Mouse (Mus musculus): ENCODE measurements at regions not wholly inside any gene's neighbourhood (a gene's known extent, or its start where the extent isn't known, plus 50 kb on each side); places are given as distances from the start of the nearest gene placed in this dataset.

DNA sequence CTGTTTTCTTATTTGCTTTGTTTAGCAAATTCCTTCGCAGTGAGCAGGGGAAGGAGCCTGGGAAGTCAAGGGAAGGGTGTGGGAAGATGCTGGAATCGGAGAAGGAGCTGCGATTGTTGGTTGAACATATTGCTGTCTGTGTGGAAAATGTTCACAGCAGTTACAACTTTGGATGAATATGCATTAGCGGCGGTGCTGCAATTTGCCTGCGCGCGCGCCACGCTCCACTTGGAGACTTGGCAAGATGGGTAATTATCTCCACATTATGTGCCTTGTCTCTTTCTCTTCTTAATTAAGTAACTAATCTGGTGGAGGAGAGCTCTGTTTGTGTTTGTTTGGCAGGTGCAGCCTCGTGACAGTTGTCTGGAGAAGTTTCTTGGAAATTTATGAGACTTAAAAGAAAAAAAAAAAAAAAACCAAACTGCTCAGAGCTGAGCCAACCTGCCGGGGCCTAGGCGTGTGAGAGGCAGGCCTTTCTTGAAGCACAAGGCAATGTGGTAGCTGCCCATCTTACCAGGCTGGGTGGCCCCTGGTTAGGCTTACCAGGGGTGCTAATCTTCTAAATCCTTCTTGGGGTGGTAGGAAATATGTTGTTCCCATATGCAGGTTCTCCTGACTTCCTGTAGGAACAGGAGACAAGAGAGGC lies 279.2 kb upstream of the Tle3 start:
- peak; percentile 68 for DNase-seq

DNA sequence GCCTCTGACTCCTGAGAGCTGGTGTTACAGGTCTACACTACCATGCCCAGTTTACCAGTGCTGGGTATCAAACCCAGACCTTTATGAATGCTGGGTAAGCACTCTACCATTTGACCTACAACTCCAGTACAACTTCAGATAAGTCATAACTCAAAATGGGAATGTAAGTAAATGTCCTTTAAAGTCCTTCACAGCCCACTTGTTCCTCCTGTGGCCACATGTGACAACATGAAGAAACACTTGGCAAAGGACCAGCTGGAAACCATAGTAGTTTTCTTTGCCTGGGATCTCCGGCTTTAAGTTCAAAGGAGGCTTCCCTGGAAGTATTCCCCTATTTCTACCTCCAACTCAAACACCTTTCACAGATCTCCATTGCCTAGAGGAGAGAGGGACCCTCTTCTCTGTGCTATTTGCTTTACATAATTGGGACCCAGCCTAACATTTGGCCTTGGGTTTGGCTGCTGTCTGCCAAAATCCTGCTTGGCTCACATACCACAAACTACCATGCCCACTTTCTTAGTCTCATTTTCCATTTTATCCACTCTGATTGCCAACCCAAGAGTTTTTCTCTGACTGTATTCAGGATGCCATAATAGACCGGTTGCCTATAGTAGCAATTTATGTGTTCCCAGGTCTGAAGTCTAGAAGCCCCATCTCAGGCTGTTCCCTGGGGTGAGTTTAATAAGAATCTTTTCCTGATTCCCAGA lies 276.9 kb upstream of the Tle3 start:
- no peak for DNase-seq

DNA sequence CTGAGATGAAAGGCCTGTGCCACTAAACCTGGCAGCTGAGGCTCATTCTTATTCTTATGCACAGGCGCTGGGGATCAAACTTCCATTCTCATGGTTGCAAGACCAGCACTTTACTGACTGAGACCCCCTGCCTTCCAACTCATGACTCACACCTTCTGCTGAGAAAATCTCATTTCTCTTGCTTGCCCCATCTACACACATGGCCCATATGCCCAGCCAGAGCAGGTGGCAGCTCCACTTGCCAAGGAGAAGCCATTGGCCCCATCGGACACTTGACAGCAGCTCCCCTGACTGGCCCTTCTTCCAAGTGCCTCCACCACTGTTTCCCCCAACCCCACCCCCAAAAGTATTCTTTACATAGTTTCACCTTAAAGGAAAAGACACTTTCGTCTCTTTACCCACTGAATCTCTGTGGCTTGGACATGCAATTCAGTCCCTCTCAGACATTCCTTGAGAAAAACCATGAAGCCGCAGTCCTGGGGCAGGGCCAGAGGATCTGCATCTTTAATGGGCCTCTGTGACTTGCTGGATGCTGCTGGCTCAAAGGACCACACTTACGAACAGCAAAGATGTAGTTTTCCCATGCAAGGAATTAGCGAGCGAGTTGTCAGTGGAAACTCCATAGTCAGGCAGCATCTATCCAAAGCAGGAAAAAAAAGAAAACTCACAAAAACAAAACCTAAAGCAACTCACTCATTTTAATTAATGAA lies 270.3 kb upstream of the Tle3 start:
- no peak for DNase-seq

DNA sequence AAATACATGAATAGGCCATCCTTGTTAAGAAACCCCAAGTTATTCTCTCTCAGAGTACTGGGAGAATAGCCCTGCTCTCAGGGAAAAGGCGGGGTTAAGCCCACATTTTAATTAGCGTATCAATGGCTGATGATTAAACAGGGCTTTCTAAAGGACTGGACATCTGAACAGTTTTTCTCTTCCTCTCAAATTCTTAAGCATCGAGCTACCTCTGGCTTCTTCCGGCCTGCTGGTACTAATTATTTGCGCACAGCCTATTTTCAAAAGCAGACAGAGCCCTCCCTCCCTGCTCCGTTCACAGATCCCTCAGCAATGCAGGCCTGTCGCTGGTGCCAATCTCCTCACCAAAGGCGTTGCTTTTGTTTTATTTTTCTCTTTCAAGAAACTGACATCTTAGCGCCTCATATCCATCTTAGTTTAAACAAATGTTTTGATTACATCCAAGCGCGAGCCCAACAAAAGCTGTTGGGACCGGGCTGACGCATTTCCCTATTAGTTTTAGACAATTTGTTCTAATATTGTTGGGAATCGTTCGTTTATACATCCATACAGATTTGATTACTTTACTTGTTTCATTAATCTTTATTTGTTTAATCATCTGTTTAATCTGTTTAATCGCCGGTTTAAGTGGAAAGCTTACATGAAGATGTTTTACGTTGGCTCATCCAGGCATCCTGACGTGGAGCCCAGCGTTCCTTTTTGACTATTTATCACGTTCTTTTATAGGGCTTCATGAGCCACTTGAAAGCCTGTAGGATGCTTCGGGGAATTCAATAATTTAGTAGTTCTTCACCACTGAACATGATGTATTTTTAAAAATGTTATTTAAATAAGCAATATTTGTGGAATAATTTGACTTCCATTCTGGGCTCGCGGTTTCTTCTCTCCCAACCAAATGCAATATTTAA lies 269.5 kb upstream of the Tle3 start:
- DNase-seq = no peak

- DNase-seq = peak; percentile 24
Measured at GRCm38 (mm10) chr9:61105550-61106280, 266.5 kb upstream of the Tle3 start.

- DNase-seq = no peak
Measured at GRCm38 (mm10) chr9:61109519-61110285, 262.5 kb upstream of the Tle3 start.

GRCm38 (mm10) chr9:61111206-61111605 lies 261.0 kb upstream of the Tle3 start:
- DNase-seq = no peak

DNA sequence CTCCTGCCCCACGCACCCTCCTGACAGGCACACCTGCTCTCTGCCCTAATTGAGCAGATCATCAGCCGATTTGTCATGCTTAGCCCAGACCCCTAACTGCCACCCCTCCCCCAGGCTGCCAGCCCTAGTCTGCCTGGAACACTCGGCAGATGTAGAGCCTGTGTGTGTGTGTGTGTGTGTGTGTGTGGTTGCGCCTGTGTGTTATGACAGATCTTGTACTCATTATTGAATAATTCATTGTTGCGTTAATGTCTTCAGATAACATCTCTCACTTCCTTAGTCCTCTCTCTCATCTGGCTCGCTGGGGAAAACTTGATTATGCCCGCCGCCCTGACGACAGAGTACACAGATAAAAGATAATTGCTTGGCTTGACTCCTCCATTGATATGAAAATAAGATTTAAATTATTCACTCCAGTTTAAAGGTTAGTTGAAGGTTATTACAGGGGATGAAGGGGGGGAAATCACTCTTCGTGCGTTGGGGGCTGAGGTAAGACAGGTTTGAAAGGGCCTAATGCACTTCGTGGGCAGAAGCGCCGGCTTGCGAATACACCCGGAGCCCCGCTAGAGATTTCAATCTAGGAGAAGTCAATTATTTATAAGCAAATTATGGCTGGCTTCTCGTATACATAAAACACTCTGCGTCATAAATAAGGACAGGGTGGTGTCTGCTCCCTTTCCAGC lies 260.3 kb upstream of the Tle3 start:
- no peak for DNase-seq

DNA sequence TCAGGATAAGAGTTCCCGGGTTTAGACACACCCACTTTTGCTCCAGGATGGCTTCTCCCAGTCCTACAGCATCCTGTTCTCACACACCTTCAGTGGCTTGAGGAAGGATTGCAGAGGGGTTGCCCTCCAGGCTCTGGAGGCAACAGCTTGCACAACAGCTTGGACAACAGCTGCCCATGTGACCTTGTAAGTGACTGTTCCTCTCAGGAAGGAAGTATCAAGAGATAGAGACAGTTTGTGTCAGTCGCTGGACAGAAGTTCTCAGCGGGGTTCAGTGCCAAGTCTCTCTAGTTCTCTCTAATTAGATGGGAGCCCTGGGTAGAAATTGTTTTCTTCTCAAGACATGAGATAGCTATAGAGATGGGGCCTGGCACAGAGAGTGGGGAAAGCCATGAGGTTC lies 252.9 kb upstream of the Tle3 start:
- DNase-seq = no peak

DNA sequence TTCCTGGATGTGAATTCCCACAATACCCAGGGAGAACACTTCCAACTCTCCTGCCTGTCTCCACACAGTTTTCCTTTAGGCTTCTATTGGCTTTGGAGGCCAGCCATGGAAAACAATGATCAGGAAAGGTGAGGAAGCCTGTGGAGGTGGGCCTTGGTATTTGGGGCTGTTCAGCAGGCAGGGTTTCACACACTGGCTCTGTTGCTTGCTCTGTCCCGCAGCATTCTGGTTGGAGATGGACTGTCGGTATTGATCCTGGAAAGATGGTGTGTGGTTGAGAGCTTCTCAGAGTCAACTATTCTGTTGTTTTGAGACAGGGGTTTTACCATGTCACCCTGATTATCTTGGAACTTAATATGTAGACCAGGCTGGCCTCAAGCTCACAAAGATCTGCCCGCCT lies 251.6 kb upstream of the Tle3 start:
- no peak for DNase-seq

DNA sequence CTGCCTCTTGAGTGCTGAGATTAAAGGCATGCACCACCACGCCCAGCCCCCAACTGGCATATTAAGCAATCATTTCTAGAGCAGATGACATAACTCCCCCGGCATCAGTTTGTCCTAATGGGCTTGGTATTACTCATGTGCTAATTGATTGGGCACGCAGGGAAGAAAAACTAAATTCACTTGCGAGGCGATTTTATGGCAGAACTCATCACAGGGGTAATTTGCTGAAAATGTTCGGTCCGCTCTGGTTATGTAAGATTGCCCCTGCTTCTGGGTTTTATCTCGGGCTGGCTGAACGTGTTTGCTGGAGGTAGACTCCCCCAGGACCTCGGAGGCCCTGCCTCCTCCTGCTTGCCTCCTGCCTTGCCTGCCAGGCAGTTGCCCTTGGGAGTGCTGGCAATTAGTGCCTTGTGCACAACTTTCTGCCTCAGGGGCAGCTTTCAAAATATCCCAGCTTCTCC lies 251.2 kb upstream of the Tle3 start:
- DNase-seq = no peak

- DNase-seq = no peak
Measured at GRCm38 (mm10) chr9:61123431-61123830, 248.7 kb upstream of the Tle3 start.

- no peak for DNase-seq
Measured at GRCm38 (mm10) chr9:61125769-61126168, 246.4 kb upstream of the Tle3 start.

DNA sequence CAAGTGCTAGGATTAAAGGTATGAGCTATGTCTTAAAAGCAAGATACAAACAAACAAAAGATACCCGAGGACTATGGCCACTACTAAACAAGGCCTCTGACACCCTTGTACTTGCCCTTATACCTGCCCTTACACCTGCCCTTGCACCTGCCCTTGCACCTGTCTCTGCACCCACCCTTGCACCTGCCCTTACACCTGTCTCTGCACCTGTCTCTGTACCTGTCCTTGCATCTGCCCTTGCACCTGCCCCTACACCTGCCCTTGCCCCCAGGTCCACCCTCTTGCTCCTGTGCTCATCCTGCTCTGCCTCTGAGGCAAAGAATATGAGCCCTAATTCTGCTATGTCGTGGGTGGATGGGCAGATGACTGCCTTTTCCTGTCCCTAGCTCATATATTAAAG lies 244.1 kb upstream of the Tle3 start:
- no peak for DNase-seq

- DNase-seq = no peak
Measured at GRCm38 (mm10) chr9:61129186-61129585, 243.0 kb upstream of the Tle3 start.

- DNase-seq = no peak
Measured at GRCm38 (mm10) chr9:61130877-61131276, 241.3 kb upstream of the Tle3 start.

GRCm38 (mm10) chr9:61135263-61135882 lies 236.8 kb upstream of the Tle3 start:
- no peak for DNase-seq

DNA sequence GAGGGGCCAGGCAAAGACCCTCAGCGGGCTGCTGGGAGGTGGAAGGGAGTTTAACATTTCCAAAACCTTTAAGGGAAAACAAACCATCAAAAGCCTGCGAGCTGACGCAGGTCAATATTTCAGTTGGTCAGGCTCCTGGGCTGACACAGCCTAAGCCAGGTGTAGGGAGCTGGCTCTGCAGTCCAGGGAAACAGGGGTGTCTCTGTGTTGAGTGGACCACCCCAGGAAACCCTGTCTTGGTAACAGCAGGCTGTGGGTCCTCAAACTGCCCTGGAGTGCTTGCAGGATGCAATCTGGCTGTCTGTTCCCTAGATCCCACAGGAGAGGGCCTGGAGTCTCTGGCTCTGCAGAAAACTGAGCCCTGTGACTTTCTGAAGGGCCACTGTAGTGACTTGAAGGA lies 236.2 kb upstream of the Tle3 start:
- no peak for DNase-seq

DNA sequence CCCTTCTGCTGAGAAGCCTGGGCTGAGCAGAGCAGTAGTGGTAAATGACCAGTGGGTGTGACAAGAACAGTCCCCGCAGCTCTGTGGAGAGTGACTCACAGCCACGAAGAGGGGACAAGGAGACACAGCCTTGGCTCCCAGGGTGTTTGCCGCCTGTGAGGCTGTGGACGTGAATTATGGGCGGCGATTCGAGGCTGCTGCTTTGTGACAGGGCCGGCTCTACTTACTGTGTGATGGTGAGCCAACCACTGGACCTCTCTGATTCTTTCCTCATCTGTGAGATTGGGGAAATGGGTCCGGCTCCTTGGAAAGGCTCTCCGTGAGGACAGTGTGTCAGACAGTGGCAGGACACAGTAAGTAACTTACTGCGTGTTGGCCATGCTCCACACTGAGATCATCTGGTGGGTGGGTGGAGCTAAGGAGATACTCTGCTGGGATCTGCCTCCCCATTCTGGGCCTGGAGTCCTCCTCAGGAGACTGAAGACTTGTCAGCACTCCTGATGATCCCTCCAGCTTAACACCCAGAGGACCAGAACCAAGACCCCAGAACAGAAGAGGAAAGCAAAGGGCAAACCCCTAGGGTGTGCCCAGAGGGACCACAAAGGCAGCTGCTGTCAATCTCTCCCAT lies 233.3 kb upstream of the Tle3 start:
- DNase-seq = no peak

DNA sequence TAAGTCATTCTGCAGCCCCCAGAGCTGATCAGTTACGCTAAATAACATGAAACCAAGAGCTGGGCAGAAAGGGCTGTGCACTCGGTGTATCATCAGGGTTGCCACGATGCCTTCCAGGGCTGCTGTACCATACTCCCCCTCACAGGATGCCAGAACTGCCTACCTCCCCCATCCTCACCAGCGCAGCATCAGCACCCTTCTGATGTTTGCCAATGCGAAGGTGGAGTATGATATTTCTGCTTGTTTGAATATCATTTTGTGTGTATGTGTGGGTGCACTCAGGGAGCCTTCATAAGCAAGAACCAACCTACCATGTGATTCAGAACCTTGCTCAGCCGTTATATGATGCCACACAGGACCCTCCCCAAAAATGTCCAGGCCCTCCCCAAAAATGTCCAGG lies 229.1 kb upstream of the Tle3 start:
- peak; percentile 59 for DNase-seq
